Mouse (Mus musculus) regulatory T cell (primary cell): ENCODE data around the gene Otud1.

Source experiments
- in situ Hi-C: fragments of 300-600 bp; cut with MboI, MseI; formaldehyde crosslinking; loops from one replicate; pipeline ENCODE4 v1.15.1; 2025; ENCODE audit warnings: high pct_unique_total_duplicates

The Otud1 gene

GRCm38 (mm10) chr2:19670851-19671688, 13.5 kb downstream of the Otud1 start:
- in situ Hi-C loops = no loop called here

- in situ Hi-C loops = no loop called here
These were observed 25.4 kb downstream of the Otud1 start for GRCm38 (mm10) chr2:19682997-19683396.

GRCm38 (mm10) chr2:19685489-19686147, 28.1 kb downstream of the Otud1 start:
- in situ Hi-C loops = no loop called here

GRCm38 (mm10) chr2:19690094-19690493, 32.5 kb downstream of the Otud1 start:
- in situ Hi-C loops = no loop called here

GRCm38 (mm10) chr2:19699573-19700295, 42.2 kb downstream of the Otud1 start:
- in situ Hi-C loops = no loop called here

- in situ Hi-C loops = no loop called here
These were observed 43.8 kb downstream of the Otud1 start for GRCm38 (mm10) chr2:19701386-19701785.

- in situ Hi-C loops = no loop called here
These were observed 45.6 kb downstream of the Otud1 start for GRCm38 (mm10) chr2:19703020-19703613.

GRCm38 (mm10) chr2:19703670-19704069, 46.1 kb downstream of the Otud1 start:
- in situ Hi-C loops = no loop called here

- in situ Hi-C loops = no loop called here
These were observed 46.7 kb downstream of the Otud1 start for GRCm38 (mm10) chr2:19704272-19704671.

- in situ Hi-C loops = no loop called here
These were observed 49.3 kb downstream of the Otud1 start for GRCm38 (mm10) chr2:19706886-19707285.
